In the genomic region with DNA sequence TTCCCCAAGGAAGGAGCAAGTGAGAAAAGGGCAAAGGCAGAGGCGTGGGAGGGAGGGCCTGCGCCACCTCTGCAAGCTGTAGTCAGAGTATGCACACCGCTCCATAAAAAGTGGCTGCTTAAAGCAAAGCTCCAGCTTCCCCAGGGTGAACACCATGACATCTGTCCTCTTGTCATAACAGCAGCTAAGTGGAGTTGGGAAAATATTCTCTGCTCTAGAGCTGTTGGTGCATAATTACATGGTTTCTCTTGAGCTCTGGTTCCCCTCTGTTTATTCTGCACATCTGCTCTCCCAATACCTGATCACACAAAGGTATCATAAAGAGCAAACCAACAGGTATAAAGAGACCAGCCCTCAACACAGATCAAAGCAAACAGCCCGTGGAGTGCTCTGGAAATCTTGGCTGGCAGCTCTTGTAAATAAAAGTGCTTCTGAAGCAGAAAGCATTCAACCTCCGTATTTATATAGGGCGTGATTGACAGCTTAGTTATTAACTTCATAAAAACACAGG, we compare ENCODE assay signal across 8 mouse cellular contexts.
DNase-seq lines count a peak whose midpoint lies in the region; ATAC-seq and TF ChIP-seq lines count a peak whose summit lies in the region.

No protein-coding gene starts in this region.

- no peak for DNase-seq in heart, embryonic 10.5 days (ENCODE audit: low spot score)
- no peak for DNase-seq in heart, postnatal 36 days
- DNase-seq in thymus, adult 2 months: no peak
- DNase-seq in urinary bladder, postnatal 25 days (ENCODE audit: low spot score): no peak

- ATAC-seq in embryonic facial prominence, embryonic 15.5 days (ENCODE audit: insufficient number of reproducible peaks, low FRiP score, low TSS enrichment, low read depth): peak; percentile 49
- ATAC-seq in kidney, embryonic 14.5 days (ENCODE audit: low FRiP score, low TSS enrichment): peak; percentile 25; the same call in 1 of the 2 replicates
- ATAC-seq in midbrain, embryonic 13.5 days: peak; percentile 70
- ATAC-seq in activated CD4-positive, CD25-positive, alpha-beta regulatory T cell, adult 4 months: no peak

- peak overlapping the region; percentile 36; the same call in 1 of the 2 replicates for H3K27ac ChIP-seq in heart, embryonic 10.5 days
- peak overlapping the region; percentile 77 for H3K27ac ChIP-seq in embryonic facial prominence, embryonic 15.5 days (replicated peaks)
- peak overlapping the region; percentile 87 for H3K27ac ChIP-seq in kidney, embryonic 14.5 days (ENCODE audit: low read depth, low read length)
- peak overlapping the region; percentile 66 for H3K27ac ChIP-seq in midbrain, embryonic 13.5 days
- no peak overlapping the region for H3K27ac ChIP-seq in thymus, adult 2 months (ENCODE audit: control insufficient read depth, insufficient read depth, low read length)

- WGBS in heart, embryonic 10.5 days: 69% methylated on average over 6 of the region's 6 CpGs
- 24% methylated on average over 6 of the region's 6 CpGs for WGBS in embryonic facial prominence, embryonic 15.5 days
- WGBS in kidney, embryonic 14.5 days: 14% methylated on average over 6 of the region's 6 CpGs
- 52% methylated on average over 6 of the region's 6 CpGs for WGBS in midbrain, embryonic 13.5 days
- 89% methylated on average over 6 of the region's 6 CpGs for WGBS in thymus, adult 2 months

- no peaks in the 10 kb centered on the region for H3K27me3 ChIP-seq in heart, embryonic 10.5 days (ENCODE audit: insufficient read depth, poor library complexity, severe bottlenecking)
- no peaks in the 10 kb centered on the region for H3K27me3 ChIP-seq in embryonic facial prominence, embryonic 15.5 days
- H3K27me3 ChIP-seq in kidney, embryonic 14.5 days (ENCODE audit: control insufficient read depth, insufficient read depth, low read length): no peaks in the 10 kb centered on the region
- H3K27me3 ChIP-seq in midbrain, embryonic 13.5 days: no peaks in the 10 kb centered on the region
- H3K27me3 ChIP-seq in thymus, adult 2 months (ENCODE audit: control insufficient read depth, insufficient read depth, low read length): no peaks in the 10 kb centered on the region

- intact Hi-C loops in heart, postnatal 36 days (cut with DNase I): loop anchor here (5.0 kb wide), 1 partner anchor 104 kb away; no protein-coding TSS in a partner anchor

- H3K9ac ChIP-seq in embryonic facial prominence, embryonic 15.5 days: no peak overlapping the region
- no peak overlapping the region for H3K9ac ChIP-seq in kidney, embryonic 14.5 days (ENCODE audit: low read depth, low read length)
- H3K9ac ChIP-seq in midbrain, embryonic 13.5 days (replicated peaks): no peak overlapping the region

- H3K4me2 ChIP-seq in embryonic facial prominence, embryonic 15.5 days (replicated peaks): no peak overlapping the region
- no peak overlapping the region for H3K4me2 ChIP-seq in kidney, embryonic 14.5 days (replicated peaks; ENCODE audit: low read depth, low read length)
- H3K4me2 ChIP-seq in midbrain, embryonic 13.5 days (replicated peaks): no peak overlapping the region

- H3K9me3 ChIP-seq in heart, embryonic 10.5 days: no peaks in the 10 kb centered on the region
- H3K9me3 ChIP-seq in embryonic facial prominence, embryonic 15.5 days (replicated peaks): no peaks in the 10 kb centered on the region
- no peaks in the 10 kb centered on the region for H3K9me3 ChIP-seq in kidney, embryonic 14.5 days (ENCODE audit: control insufficient read depth, low read length)
- H3K9me3 ChIP-seq in midbrain, embryonic 13.5 days: no peaks in the 10 kb centered on the region

- peaks cover 48% of the 10 kb centered on the region for H3K4me1 ChIP-seq in heart, embryonic 10.5 days
- H3K4me1 ChIP-seq in embryonic facial prominence, embryonic 15.5 days: peaks cover 58% of the 10 kb centered on the region
- peaks cover 70% of the 10 kb centered on the region for H3K4me1 ChIP-seq in kidney, embryonic 14.5 days (ENCODE audit: control insufficient read depth, insufficient read depth, low read length)
- peaks cover 51% of the 10 kb centered on the region for H3K4me1 ChIP-seq in midbrain, embryonic 13.5 days (replicated peaks)
- peaks cover 3% of the 10 kb centered on the region; the same call in 1 of the 2 replicates for H3K4me1 ChIP-seq in thymus, adult 2 months (replicated peaks; ENCODE audit: control insufficient read depth, insufficient read depth, low read length)

- no peak for TF ChIP-seq POLR2A in thymus, adult 2 months (IDR thresholded peaks at IDR 0.05; ENCODE audit: control insufficient read depth, extremely low read depth, insufficient read depth, low read length, poor library complexity)

- H3K36me3 ChIP-seq in heart, embryonic 10.5 days: 0 out of 2 replicates have a peak, but pooled peaks cover 2% of the 10 kb centered on the region
- H3K36me3 ChIP-seq in embryonic facial prominence, embryonic 15.5 days: no peaks in the 10 kb centered on the region
- H3K36me3 ChIP-seq in kidney, embryonic 14.5 days (ENCODE audit: control insufficient read depth, insufficient read depth, low read length): no peaks in the 10 kb centered on the region
- no peaks in the 10 kb centered on the region for H3K36me3 ChIP-seq in midbrain, embryonic 13.5 days
- no peaks in the 10 kb centered on the region for H3K36me3 ChIP-seq in thymus, adult 2 months (ENCODE audit: control insufficient read depth, insufficient read depth, low read length)

- no peak for TF ChIP-seq CTCF in thymus, adult 2 months (IDR thresholded peaks at IDR 0.05; ENCODE audit: borderline replicate concordance, control insufficient read depth, extremely low read depth, insufficient read depth, low read length, poor library complexity)

- no peak overlapping the region for H3K4me3 ChIP-seq in heart, embryonic 10.5 days
- H3K4me3 ChIP-seq in embryonic facial prominence, embryonic 15.5 days (replicated peaks): no peak overlapping the region
- no peak overlapping the region for H3K4me3 ChIP-seq in kidney, embryonic 14.5 days (ENCODE audit: low read length)
- H3K4me3 ChIP-seq in midbrain, embryonic 13.5 days (replicated peaks): no peak overlapping the region
- H3K4me3 ChIP-seq in thymus, adult 2 months (ENCODE audit: control insufficient read depth, insufficient read depth, low read length): no peak overlapping the region
